Mouse (Mus musculus): ENCODE results near the gene Pitpnm3.

The Pitpnm3 gene

GRCm38 (mm10) chr11:72136231-72136982 is 829 bp upstream of the Pitpnm3 start:
- no peak for DNase-seq (ENCODE audit: low read depth, low spot score)

GRCm38 (mm10) chr11:72134536-72135382 is 819 bp downstream of the Pitpnm3 start:
- DNase-seq (ENCODE audit: low read depth, low spot score): no peak

- DNase-seq (ENCODE audit: low read depth, low spot score): no peak
Observed at GRCm38 (mm10) chr11:72133075-72133474, 2.5 kb downstream of the Pitpnm3 start.

- no peak for DNase-seq (ENCODE audit: low read depth, low spot score)
Observed at GRCm38 (mm10) chr11:72132266-72132665, 3.3 kb downstream of the Pitpnm3 start.

- DNase-seq (ENCODE audit: low read depth, low spot score): no peak
Observed at GRCm38 (mm10) chr11:72131697-72132096, 3.9 kb downstream of the Pitpnm3 start.

GRCm38 (mm10) chr11:72130905-72131304 is 4.7 kb downstream of the Pitpnm3 start:
- DNase-seq (ENCODE audit: low read depth, low spot score): no peak

- no peak for DNase-seq (ENCODE audit: low read depth, low spot score)
Observed at GRCm38 (mm10) chr11:72130472-72130871, 5.1 kb downstream of the Pitpnm3 start.

GRCm38 (mm10) chr11:72130021-72130420 is 5.6 kb downstream of the Pitpnm3 start:
- no peak for DNase-seq (ENCODE audit: low read depth, low spot score)

- no peak for DNase-seq (ENCODE audit: low read depth, low spot score)
Observed at GRCm38 (mm10) chr11:72129032-72129894, 6.3 kb downstream of the Pitpnm3 start.

GRCm38 (mm10) chr11:72127450-72128189 is 8.0 kb downstream of the Pitpnm3 start:
- DNase-seq (ENCODE audit: low read depth, low spot score): no peak

GRCm38 (mm10) chr11:72125781-72126180 is 9.8 kb downstream of the Pitpnm3 start:
- DNase-seq (ENCODE audit: low read depth, low spot score): no peak

- no peak for DNase-seq (ENCODE audit: low read depth, low spot score)
Observed at GRCm38 (mm10) chr11:72123531-72123930, 12.0 kb downstream of the Pitpnm3 start.

- no peak for DNase-seq (ENCODE audit: low read depth, low spot score)
Observed at GRCm38 (mm10) chr11:72120354-72120753, 15.2 kb downstream of the Pitpnm3 start.

- no peak for DNase-seq (ENCODE audit: low read depth, low spot score)
Observed at GRCm38 (mm10) chr11:72118630-72119029, 16.9 kb downstream of the Pitpnm3 start.

GRCm38 (mm10) chr11:72113296-72113695 is 22.3 kb downstream of the Pitpnm3 start:
- DNase-seq (ENCODE audit: low read depth, low spot score): peak; percentile 42

GRCm38 (mm10) chr11:72110726-72111125 is 24.9 kb downstream of the Pitpnm3 start:
- DNase-seq (ENCODE audit: low read depth, low spot score): no peak

GRCm38 (mm10) chr11:72104223-72104622 is 31.4 kb downstream of the Pitpnm3 start:
- DNase-seq (ENCODE audit: low read depth, low spot score): no peak

GRCm38 (mm10) chr11:72103530-72103929 is 32.0 kb downstream of the Pitpnm3 start:
- DNase-seq (ENCODE audit: low read depth, low spot score): no peak

- DNase-seq (ENCODE audit: low read depth, low spot score): no peak
Observed at GRCm38 (mm10) chr11:72100996-72101395, 34.6 kb downstream of the Pitpnm3 start.

- DNase-seq (ENCODE audit: low read depth, low spot score): no peak
Observed at GRCm38 (mm10) chr11:72099181-72099580, 36.4 kb downstream of the Pitpnm3 start.

- DNase-seq (ENCODE audit: low read depth, low spot score): no peak
Observed at GRCm38 (mm10) chr11:72098027-72098426, 37.6 kb downstream of the Pitpnm3 start.
